Mouse (Mus musculus): ENCODE results near the gene Sema3f.

Gene Sema3f

DNA sequence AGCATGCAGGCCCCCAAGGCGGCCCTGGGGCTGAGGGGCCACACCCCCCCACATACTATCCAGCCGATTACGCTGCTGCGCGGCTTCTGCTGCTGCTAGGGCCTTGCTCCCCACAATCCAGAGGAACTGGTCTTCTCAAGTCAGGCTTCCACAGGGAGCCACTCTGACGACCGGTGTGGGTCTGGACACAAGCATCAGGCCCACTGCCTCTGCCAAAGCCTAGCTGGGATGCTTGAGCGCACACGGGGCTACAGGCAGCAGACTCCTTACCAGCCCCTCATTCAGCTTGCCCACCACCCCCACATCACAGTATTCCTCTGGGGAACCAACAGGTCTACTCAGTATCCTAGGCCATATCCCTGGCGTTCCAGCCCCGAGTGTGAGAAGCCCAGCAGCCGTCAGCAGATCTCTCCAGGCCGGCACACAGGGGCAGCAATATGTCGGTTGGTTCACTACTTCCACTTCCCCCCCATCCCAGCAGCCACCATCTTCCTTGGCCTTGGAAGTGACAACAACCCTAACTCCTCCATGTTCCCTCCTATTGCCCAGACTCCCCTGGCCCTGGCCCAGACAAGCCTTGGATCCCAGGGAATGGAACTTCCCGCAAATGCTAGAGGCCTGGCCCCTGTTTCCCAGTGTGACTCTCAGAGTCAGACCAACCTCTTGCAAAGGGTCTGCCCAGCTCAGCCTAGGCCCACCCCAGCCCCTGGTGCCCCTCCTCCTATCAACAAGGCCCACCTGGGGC lies 76.4 kb downstream of the Sema3f start:
- DNase-seq (ENCODE audit: low read depth, low spot score) = peak; percentile 53

GRCm38 (mm10) chr9:107633091-107633660 lies 77.1 kb downstream of the Sema3f start:
- peak; percentile 86 for DNase-seq (ENCODE audit: low read depth, low spot score)

DNA sequence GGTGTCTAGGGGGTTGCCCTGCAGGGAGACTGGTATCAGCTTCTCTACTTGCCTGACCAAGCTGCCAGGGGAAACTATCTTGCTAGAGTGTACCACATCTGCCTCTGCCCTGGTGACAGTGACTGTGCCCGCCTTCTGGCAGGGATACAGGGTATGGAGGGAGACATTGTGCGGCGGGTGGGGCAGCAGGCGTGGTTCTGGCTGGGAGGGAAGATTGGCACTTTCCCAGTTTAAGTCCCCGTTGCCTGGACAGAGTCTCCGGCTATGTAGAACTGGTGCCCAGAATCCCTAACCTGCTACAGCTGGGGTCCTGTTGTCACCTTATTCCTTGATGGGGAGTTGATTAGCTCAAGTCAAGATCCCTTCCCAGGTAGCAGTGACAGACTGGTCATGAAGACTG lies 77.8 kb downstream of the Sema3f start:
- peak; percentile 58 for DNase-seq (ENCODE audit: low read depth, low spot score)

- no peak for DNase-seq (ENCODE audit: low read depth, low spot score)
These were observed 78.4 kb downstream of the Sema3f start for GRCm38 (mm10) chr9:107631861-107632260.
